Mouse (Mus musculus) cortical plate, adult 2 months (tissue): ENCODE data around the gene Slpi.

Source experiments
- CTCF ChIP-seq: fragments of 200-500 bp; IDR thresholded peaks from 2 replicates; pipeline ENCODE4 v1.5.1; 2011; ENCODE audit warnings: mild to moderate bottlenecking, control low read depth, low read length; ENCODE audit not compliant: insufficient read depth; ENCODE audit errors: extremely low read depth
- POLR2A ChIP-seq: fragments of 200-500 bp; IDR thresholded peaks from 2 replicates; pipeline ENCODE4 v1.6.1; 2011; ENCODE audit warnings: mild to moderate bottlenecking, low read length, control low read depth; ENCODE audit not compliant: insufficient read depth; ENCODE audit errors: extremely low read depth

- TF ChIP-seq CTCF (peak; percentile 52), POLR2A (no peak)
Measured at GRCm38 (mm10) chr2:164402906-164403305, 14.0 kb upstream of the Slpi start, which contains the start of gene Rbpjl.
